Mouse (Mus musculus) left cerebral cortex, postnatal 4 days (tissue): ENCODE results near the gene Plppr1. TPM values are rescaled to one million over a fixed set of nuclear protein-coding genes. Genes with fewer than 3 reads are reported as not detected.

Source experiments
- DNase-seq: peaks from one replicate; pipeline ENCODE4 v3.0.0-alpha.2; 2022
- intact Hi-C: fragments of 180-260 bp; cut with DNase I; formaldehyde crosslinking; loops from one replicate; pipeline ENCODE4 v1.15.1; 2025
- total RNA-seq, 2 experiments: library from RNA; stranded (reverse); gene quantifications; 2 replicates each; pipeline ENCODE4 v1.2.3; 2021

Gene Plppr1
- total RNA-seq, 2 experiments from 2014 or later, result 82.4 to 92.1 TPM

DNA sequence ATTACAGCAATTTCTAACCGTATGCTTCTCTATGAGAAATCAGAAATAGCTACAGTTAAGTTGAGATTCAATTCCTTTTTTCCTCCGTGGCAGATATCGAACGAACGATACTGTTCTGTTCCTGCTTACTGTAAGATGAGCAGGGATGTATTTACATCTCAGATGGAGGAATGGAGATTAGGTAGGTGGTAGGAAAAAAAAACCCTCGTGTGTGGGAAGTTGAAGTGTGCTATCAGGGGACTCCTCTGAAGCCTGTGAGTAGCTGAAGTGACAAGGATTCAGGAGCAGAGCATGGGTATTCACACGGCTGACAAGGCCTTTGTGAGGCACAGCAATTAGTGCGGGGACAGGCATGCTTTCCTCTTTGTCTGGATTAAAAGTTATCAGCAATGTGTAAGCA, 49.3 kb downstream of the Plppr1 start:
- intact Hi-C loops, result no loop called here
- DNase-seq, result no peak

DNA sequence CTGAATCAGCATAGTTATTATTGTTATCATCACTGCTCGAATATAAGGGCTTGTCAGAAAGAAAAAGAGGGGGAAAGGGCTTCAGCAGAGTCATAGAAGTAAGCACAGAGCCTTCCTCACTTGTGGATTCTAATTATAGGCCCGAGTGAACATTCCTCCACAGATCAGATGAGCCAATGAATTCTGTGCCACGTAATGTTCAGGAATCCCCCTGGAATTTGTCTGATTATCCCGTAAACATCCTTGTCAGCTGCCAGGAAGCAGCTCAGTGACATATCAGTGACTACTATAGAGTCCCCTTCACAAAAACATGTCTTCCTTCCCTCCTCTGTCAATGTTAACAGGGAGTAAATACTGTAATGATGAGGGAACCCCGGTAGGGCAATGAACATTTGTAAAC, 50.9 kb downstream of the Plppr1 start:
- no peak for DNase-seq
- intact Hi-C loops, result no loop called here

DNA sequence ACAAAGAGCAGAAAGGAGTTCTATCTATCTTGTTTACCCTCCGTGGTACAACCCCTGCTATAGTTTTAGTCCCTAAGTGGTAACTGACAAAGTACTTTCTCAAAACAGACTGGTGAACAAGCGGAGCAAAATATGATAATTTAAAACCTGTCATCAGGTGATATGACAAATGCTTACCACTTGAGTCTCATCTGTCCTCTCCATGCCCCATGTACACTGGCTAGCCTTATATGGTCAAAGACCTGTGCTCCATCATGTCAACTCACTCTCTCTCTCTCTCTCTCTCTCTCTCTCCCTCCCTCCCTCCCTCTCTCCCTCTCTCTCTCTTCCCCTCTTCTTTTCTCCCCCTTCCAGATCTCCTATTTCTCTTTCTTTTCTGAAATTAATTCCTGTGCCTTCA, 59.8 kb downstream of the Plppr1 start:
- no peak for DNase-seq
- intact Hi-C loops, result no loop called here

DNA sequence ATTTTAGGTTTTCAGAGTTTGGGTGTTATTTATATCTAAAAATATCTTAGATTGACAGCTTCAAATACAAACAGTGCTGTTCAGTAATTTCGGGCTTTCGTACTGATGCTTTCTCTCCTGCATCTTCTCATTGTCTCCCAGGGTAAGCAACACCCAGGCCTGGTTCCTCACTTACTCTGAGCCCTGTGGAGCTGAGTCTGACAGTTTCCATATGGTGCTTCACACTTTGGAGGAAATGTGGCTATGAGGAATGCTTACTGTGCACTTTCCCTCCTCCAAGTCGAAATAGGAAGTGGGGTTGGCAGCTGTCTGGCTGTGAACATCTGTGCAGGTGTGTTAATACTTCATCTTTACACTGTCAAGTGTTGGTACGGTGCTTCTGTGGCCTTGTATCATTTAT, 85.7 kb downstream of the Plppr1 start:
- intact Hi-C loops, result no loop called here
- no peak for DNase-seq

DNA sequence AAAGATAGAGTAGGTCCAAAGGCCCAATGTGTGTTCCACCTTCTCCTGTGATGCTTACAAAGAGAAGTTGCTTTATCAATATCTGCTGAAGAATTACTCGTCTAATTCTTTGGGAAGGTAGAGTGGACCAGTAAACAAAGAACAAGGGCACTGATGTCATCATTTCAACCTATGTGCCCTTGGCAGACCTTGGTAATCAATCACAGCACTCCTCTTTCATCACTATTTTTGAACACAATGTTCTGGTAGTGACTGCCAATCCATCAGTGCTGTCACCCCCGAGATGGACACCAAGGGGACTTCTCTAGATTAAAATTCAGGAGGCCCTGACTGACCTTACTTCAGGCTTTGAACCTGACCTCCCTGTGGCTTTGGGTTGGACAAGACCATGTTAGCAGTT, 89.7 kb downstream of the Plppr1 start:
- intact Hi-C loops, result no loop called here
- no peak for DNase-seq

DNA sequence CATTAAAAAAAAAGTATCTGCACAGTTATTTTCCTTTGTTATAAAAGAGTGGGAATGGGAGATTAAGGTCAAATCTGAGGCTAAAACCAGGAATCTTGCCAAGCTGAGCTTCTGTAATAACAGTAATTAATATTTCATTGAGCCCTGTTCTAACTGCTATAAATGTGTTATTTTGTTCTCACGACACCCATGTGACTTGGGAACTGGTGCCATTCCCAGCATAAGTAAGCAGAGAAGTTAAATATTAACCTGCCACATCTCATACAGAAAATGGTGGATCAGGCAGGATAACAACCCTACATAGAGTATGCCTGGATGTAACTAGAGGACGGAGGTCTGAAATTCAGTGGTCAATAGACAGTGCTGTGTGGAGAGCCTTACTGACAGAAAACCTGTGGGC, 90.2 kb downstream of the Plppr1 start:
- DNase-seq, result no peak
- intact Hi-C loops, result no loop called here

DNA sequence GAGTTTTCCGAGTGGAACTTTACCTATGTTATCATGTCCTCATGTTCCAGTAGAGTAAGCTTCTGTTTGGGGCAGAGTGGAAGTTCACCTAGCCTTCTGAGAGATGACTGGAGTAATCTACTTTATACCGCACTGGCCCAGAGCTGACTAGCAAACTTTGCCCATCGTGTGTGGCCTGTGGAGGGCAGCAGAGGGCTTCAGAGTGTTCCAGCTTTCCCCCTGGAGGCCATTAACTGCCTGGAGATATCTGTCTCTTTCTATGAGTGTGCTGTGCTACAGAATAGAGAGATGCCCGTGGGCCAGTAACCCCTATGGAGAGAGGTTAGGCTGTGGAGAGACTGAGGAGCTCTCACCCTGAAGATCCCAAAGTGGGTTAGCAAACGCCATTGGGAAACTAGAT, 94.8 kb downstream of the Plppr1 start:
- DNase-seq, result peak; percentile 62

DNA sequence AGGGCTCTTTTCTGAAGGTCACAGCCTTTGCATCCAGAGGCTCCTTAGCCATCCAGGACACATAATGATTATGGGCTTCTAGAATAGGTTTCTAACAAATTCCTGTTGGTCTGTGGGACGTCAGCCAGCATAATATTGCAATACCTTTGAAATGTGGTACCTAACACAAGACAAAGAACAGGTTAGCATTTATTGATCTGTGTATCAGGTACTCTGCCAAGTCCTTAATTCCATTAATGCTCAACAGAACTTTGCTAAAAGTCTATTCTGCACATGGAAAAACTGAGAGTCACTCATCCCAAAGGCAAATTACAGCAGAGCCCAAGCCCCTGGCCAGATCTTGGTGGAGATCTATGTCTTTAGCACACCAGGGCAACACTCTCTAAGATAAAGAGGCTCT, 97.7 kb downstream of the Plppr1 start:
- intact Hi-C loops, result no loop called here

More for the DNA sequence above, 94.8 kb downstream of the Plppr1 start:
- intact Hi-C loops, result no loop called here

DNA sequence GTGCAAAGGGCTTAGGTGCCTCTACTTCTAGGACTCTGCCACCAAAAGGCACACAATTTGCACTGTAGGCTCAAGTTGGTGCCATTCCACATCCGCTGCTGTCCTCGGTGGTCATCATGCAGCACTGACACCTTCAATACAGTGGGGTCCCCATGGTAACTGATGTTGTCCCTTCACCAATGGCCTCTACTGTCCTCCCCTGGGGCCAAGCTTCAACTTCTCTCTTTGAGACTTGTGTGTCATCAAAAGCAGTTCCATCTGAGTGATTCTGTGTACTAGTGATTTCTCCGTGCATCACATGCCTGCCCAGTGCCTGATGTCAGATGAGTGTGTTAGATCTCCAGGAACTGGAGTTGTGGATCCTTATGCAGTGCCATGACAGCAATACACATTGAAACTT, 104.2 kb downstream of the Plppr1 start:
- intact Hi-C loops, result no loop called here
- DNase-seq, result no peak

More for the DNA sequence above, 97.7 kb downstream of the Plppr1 start:
- no peak for DNase-seq

DNA sequence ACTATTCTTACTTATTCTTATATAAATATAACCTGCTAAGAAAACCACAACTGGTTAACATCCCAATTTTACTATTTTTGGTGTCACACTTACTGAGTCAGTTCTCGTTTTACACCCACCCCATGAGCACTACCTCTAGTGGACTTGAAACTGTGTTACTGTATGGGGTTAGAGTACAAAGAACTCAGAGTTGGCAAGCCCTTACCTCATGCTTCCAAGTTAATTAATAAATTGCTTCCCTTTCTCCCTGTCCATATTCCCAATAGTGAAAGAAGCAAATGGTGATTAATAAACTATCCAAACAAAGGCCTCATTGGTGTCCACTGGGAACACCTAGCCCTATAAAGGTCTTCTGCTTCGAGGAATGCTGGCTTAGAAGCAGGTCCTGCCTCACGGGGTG, 107.3 kb downstream of the Plppr1 start:
- DNase-seq, result no peak
- intact Hi-C loops, result no loop called here

DNA sequence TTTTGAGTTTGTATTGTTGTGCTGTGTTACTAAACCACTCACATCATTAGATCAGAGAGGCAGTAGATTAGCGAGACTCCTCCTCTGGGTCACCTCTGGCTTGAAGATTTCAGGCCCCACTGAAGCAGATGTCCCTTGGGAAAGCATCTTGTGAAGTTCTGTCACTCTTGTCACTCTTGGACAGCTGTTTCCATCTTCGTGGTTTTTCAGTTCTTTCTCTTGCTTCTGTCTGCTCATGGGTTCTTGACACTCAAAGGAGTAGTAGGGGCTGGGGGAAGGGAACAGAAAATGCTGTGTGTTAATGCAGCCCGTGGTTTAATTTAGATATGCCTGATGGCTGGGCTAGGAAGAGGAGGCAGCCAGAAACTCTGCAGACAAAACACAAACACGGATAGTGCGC, 108.0 kb downstream of the Plppr1 start:
- DNase-seq, result no peak
- intact Hi-C loops, result no loop called here

DNA sequence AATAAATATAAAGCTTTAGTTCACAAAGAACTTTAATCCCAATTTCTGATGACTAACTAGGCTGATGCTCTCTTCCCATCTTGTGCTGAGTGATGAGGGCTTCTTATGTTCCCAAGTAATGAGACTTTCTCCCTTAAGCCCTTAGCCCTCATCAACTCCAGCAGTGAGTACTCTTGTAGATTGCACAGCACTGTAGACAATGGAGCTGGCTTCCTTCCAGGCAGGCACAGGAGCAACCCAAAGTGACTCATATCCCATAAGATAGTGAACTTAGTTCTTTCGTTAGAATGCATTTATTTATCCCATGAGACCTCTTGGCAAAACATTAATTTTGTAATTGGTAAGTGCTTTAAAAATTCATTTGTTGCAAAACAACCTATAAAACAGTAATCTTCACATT, 110.4 kb downstream of the Plppr1 start:
- intact Hi-C loops, result no loop called here
- DNase-seq, result no peak

DNA sequence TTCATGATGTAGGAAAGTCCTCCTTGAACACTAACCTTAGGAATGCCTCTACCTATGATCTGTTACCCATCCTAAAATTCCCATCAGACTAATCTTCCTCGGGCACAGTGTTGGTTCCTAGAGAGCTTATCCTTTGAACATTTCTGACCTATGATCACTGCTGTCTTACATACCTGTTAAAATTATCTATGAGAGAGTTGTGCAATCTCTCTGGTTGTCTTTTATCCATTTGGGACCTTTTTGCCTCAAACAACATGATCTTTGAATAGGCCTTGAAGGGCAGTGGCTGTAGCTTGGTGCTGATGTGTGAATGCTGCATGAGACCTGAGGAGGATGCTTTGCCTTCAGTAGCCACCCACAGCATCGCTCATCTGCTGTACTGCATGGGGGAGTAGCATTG, 119.0 kb downstream of the Plppr1 start:
- intact Hi-C loops, result no loop called here
- DNase-seq, result no peak

DNA sequence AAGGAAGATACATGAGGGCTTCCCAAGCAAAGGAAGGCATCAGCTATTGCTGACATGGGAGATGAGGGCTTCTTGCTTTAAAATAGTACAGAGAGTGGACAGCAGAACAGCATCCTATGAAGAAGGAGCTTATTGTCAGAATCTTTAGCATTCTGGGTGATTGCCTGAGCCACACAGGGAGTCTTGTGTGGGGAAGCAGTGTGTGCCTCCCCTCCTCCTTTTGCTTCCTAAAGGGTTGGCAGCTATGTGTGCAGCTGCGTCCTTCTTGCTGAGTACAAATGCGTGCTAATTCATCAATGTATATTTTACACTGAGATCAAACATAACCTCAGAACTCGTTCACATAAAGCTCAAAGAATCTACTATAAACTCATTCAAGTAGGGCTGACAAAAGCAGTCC, 119.8 kb downstream of the Plppr1 start:
- DNase-seq, result peak; percentile 14

DNA sequence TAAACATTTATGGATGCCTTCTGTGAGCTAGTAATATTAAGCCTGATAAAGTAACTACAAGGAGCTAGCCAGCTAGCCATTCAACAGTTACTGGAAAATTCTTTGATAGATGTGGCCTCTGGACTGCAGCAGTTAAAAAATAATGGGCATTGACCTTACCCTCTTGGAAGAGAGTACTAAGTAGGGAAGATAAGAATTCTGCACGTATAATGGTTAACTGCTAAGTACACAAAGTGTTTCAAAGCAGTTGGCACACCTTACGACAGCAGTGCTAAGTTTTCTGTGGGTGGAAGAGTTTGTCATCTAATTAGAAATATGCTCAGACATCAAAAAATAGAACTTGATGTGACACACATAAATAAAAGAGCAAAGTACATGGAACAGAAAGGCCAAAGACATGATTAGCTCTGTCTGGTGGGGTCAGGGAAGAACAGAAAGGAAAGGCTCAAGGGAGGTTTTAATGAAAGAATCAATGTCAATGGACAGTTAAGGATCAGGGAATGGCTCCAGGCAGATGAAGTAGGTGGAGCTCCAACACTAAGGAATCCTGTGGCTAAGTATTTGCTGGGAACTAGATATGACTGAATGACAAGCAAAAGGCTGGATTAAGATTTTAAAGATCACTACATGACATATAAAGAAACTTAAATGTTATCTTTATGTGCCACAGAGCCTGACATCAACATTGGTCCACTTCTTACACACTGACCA, 120.6 kb downstream of the Plppr1 start:
- DNase-seq, result no peak
- intact Hi-C loops, result no loop called here

More for the DNA sequence above, 119.8 kb downstream of the Plppr1 start:
- intact Hi-C loops, result no loop called here

DNA sequence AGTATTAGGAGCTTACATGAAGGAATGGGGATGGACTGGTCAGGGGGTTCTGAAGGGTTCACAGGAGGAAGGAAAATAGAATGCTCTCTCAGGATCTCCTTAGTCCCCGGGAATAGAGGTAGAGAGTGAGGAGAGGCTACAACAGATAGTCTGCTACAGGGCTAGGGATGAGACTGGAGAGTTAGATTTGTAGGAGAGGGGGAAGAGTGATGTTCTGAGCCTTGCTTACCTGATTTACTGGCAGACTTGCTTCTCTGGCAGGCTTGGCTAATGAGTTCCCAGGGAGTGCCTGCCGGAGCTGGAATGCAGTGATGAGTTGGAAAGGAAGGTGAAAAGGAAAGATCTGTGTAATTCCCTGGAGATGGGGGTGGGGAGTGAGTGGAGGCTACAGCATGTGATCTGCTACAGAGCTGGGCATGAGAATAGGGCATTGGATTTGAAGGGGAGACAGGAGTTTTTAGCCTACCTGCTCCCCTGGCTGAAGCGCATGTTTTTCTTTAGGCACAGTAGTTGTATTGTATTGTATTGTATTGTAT, 131.0 kb downstream of the Plppr1 start:
- intact Hi-C loops, result no loop called here
- peak; percentile 7 for DNase-seq

DNA sequence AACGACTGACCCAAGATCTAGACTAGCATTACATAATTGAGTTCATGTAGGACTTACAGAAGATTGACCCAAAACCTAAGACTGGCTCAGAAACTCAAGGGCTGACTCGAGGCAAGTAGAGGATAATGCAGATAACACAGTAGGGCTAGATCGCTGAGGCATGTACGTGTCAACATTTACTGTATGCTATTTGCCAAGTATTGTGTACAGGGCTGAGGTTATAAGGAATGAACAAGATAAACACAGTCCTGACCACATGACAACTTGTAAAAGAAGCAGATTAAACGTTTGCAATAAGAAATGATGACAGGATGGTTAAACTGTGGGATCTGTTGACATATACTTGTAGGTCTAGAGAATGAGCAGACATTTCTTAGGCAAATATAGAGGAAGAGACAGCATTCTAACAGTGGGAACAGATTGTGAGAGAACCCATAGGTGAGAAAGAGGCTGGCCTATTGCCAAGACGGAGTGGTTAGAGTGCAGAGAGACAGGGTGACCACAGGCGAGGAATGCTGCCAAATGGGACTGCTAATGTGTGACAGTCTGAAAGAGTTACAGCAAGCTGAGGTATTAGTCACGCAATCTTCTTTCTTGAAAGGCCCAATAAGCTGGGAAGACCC, 138.2 kb downstream of the Plppr1 start:
- DNase-seq, result peak; percentile 87

DNA sequence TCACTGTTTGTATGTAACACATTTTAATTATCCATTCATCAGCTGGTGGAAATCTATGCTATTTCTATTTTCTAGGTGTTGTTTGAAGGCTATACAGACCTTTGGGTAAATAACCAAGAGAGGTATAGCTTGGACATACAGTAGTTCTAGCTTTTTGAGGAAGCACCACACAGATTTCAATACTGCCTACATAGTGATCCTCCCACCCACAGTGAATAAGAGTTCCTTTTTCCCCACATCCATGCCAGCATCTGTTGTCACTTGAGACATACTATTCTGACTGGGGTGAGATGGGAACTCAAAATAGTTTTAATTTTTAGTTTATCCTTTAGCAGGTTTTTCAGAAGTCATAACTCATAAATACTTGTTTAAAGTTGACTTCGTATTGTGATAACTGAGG, 151.4 kb downstream of the Plppr1 start:
- intact Hi-C loops, result no loop called here
- DNase-seq, result no peak

More for the DNA sequence above, 138.2 kb downstream of the Plppr1 start:
- intact Hi-C loops, result no loop called here

DNA sequence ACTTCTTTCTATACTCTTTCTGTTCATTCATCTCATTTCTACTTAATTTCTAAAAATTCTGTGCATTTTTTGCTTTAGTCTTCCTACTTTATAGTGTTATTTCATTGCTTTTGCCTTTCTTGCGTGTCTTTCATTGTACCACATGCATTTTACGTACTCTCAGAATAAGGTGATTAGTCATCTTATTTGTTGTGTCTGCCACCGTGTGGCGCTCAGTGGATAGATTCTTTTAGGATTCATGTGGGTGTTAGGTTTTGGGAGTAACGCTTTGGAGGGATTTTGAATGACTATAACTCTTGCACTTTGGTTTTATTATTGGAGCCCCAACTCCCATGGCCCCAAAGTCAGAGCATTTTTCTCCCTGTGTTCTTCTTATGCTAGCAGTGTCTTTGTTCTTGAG, 152.5 kb downstream of the Plppr1 start:
- DNase-seq, result no peak
- intact Hi-C loops, result no loop called here

DNA sequence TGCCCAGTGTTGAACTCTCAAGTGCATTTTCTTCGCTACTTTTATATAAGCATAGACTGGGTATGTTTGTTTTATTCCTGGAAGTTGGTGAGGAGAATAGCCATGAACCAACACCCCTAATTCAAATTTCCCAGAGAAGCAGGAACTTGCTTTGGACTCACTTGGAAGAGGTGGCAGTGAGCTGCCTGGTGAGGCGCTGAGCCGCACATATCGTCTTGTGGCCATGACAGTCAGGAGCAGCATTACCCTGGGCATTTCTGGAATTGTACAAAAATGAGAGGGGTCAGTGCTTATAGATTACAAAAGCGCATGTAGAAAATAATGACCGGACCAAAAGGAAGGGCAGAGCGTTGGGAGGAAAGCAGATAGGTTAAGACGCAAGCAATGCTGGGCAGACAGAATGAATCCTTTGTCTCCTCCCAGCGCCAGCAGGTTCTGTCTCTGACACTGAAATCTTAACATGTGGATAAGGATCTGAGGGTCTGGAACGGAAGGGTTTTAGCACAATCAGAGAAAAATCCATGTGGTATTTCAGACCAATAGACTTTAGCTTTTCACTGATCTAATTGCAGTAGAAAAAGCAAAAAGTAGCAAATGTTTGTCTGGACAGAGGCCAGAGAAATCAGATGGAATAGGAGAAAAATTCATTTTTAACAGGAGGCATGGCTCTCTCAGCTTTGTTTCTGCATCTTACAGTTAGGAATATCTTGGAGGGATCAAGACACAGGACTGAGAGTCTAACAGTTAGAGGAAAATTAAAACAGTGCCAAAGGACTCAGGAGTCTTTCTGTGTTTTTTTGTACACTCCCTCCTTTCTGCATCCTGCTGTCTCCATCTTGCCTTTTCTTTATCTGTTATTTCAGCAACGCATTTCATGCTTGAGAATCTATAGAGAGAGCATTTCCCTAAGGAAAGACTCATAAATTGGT, 153.8 kb downstream of the Plppr1 start:
- DNase-seq, result no peak
- intact Hi-C loops, result no loop called here

DNA sequence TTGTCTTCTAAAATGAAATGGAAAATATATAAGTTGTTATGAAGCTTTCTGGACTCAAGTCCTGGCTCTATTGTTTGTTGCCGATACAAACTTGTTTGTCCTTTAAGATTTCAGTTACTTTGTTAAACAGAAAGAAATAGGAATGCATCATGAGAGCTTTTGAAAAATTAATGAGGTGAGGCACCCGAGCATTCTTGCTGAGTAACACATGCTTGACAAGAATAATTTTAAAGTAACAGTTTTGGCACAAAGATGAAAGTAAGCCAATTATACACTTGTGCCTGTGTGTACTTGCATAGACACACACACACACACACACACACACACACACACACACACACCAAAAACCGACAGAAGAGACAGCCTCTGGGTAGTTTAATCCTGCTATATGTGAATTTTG, 155.3 kb downstream of the Plppr1 start:
- no peak for DNase-seq
- intact Hi-C loops, result no loop called here
